ENCODE assay signal across 14 mouse cellular contexts in genomic region chr15:87596731-87597130, GRCm38 (mm10). TPM values are rescaled to one million over a fixed set of nuclear protein-coding genes. Genes with fewer than 3 reads are reported as not detected.
DNase-seq lines count a peak whose midpoint lies in the region; ATAC-seq lines count a peak whose summit lies in the region.
"Had no signal": no experiment of that assay in that cellular context is flagged by ENCODE, and none has a peak within 500 bp of the region (broad histone marks: within the 10 kb centered on the region; RNA-seq: fewer than 3 reads in every experiment).

No protein-coding gene starts in this region.

- no peak overlapping the region for H3K4me3 ChIP-seq in forebrain, embryonic 14.5 days (ENCODE audit: low read depth, low read length)
- H3K4me3 ChIP-seq in forebrain, embryonic 15.5 days, result no peak overlapping the region
- H3K4me3 ChIP-seq: heart, adult 2 months; hindbrain, embryonic 12.5 days; neural tube, embryonic 13.5 days had no signal

- intact Hi-C loops in gastrocnemius, postnatal 36 days (cut with DNase I), result no loop called here

- H3K4me2 ChIP-seq in forebrain, embryonic 14.5 days (ENCODE audit: low read length), result no peak overlapping the region
- no peak overlapping the region for H3K4me2 ChIP-seq in forebrain, embryonic 15.5 days (replicated peaks)
- H3K4me2 ChIP-seq: hindbrain, embryonic 12.5 days; liver, embryonic 11.5 days; lung, embryonic 14.5 days; neural tube, embryonic 13.5 days had no signal

- H3K36me3 ChIP-seq in forebrain, embryonic 14.5 days (ENCODE audit: control insufficient read depth, insufficient read depth, low read length), result no peaks in the 10 kb centered on the region
- H3K36me3 ChIP-seq in forebrain, embryonic 15.5 days, result no peaks in the 10 kb centered on the region
- H3K36me3 ChIP-seq: hindbrain, embryonic 12.5 days; neural tube, embryonic 13.5 days had no signal

- H3K9me3 ChIP-seq in forebrain, embryonic 14.5 days (replicated peaks; ENCODE audit: control insufficient read depth, low read length), result no peaks in the 10 kb centered on the region
- no peaks in the 10 kb centered on the region for H3K9me3 ChIP-seq in forebrain, embryonic 15.5 days
- H3K9me3 ChIP-seq: hindbrain, embryonic 12.5 days; neural tube, embryonic 13.5 days had no signal

- peaks cover 10% of the 10 kb centered on the region for H3K4me1 ChIP-seq in forebrain, embryonic 14.5 days (ENCODE audit: control insufficient read depth, insufficient read depth, low read length)
- H3K4me1 ChIP-seq in forebrain, embryonic 15.5 days, result peaks cover 14% of the 10 kb centered on the region
- H3K4me1 ChIP-seq: hindbrain, embryonic 12.5 days had no signal

- WGBS in forebrain, embryonic 14.5 days, result 49% methylated on average over 8 of the region's 8 CpGs
- 53% methylated on average over 8 of the region's 8 CpGs for WGBS in forebrain, embryonic 15.5 days

- DNase-seq in forebrain, embryonic 14.5 days (ENCODE audit: low spot score), result peak; percentile 31
- DNase-seq in urinary bladder, postnatal 14 days (ENCODE audit: low spot score), result peak; percentile 13
- no peak for DNase-seq in urinary bladder, adult 2 months (ENCODE audit: low spot score)
- peak; percentile 13 to 14 for DNase-seq in kidney, adult 8-10 months
- DNase-seq in gastrocnemius, postnatal 36 days, result no peak
- DNase-seq in thymus, postnatal 14 days, result no peak
- DNase-seq: heart, adult 2 months; lung, embryonic 14.5 days had no signal

- H3K27me3 ChIP-seq in forebrain, embryonic 14.5 days (replicated peaks; ENCODE audit: control insufficient read depth, insufficient read depth, low read length), result no peaks in the 10 kb centered on the region
- H3K27me3 ChIP-seq in forebrain, embryonic 15.5 days, result no peaks in the 10 kb centered on the region
- H3K27me3 ChIP-seq: hindbrain, embryonic 12.5 days; neural tube, embryonic 13.5 days had no signal

- 0 out of 2 replicates have a peak, but pooled peaks have one; percentile 4 for ATAC-seq in forebrain, embryonic 14.5 days
- no peak for ATAC-seq in forebrain, embryonic 15.5 days (replicated peaks)

- no peak overlapping the region for H3K27ac ChIP-seq in forebrain, embryonic 14.5 days (ENCODE audit: low read depth, low read length)
- H3K27ac ChIP-seq in forebrain, embryonic 15.5 days (replicated peaks), result no peak overlapping the region
- H3K27ac ChIP-seq: heart, adult 2 months; hindbrain, embryonic 12.5 days; kidney, postnatal 0 days; neural tube, embryonic 13.5 days had no signal

- no peak overlapping the region for H3K9ac ChIP-seq in forebrain, embryonic 14.5 days (ENCODE audit: low read length)
- H3K9ac ChIP-seq in forebrain, embryonic 15.5 days (replicated peaks), result no peak overlapping the region
- H3K9ac ChIP-seq: hindbrain, embryonic 12.5 days; lung, embryonic 14.5 days; neural tube, embryonic 13.5 days had no signal

RNA-seq across cellular contexts. Expression of gene Fam19a5, which starts 52.6 kb away (rescaled TPM):
- polyA plus RNA-seq in forebrain, embryonic 14.5 days (2014; fragmentation: Nextera tagmentation; extraction: Ambion mirVana), result 15.8 and 16.0 TPM in 2 replicates
- 17.6 and 18.0 TPM in 2 replicates for polyA plus RNA-seq in forebrain, embryonic 15.5 days (2015; fragmentation: Nextera tagmentation; extraction: Ambion mirVana)
- 7.8 and 10.4 TPM in 2 replicates for polyA plus RNA-seq in urinary bladder, adult 2 months (2012; rRNA removed)
- total RNA-seq in gastrocnemius, postnatal 36 days (2021), result 1 to 10 TPM; 1.7 TPM
- total RNA-seq: megakaryocyte progenitor cell, adult 5-6 weeks had no signal

Comparison
In these comparisons a context has a peak if more than half of its experiments do, and no peak if none do; other contexts are left out.
1. DNase-seq: peak in forebrain, embryonic 14.5 days (single experiment), urinary bladder, postnatal 14 days (single experiment) and kidney, adult 8-10 months (2 of 2); none in urinary bladder, adult 2 months (single experiment), gastrocnemius, postnatal 36 days (0 of 2) and thymus, postnatal 14 days (single experiment).